Mouse (Mus musculus): ENCODE data around the gene Clp1. TPM values are rescaled to one million over a fixed set of nuclear protein-coding genes. Genes with fewer than 3 reads are reported as not detected.

Gene Clp1
- total and polyA plus RNA-seq, 3 experiments: 27.1 to 29.8 TPM; not detected in 1

- Histone ChIP-seq H3K79me2 (ENCODE audit: control insufficient read depth, insufficient read depth, low read length, poor library complexity) (no peaks in the 10 kb centered on the region), H3K4me3 (ENCODE audit: control insufficient read depth in 1 of 2, insufficient read depth in 1 of 2, low read depth in 2 of 2, low read length in 2 of 2) (no peak overlapping the region), H3K4me1 (ENCODE audit: control insufficient read depth in 1 of 2, insufficient read depth in 2 of 2, low read length in 2 of 2) (peaks cover 0 to 10% of the 10 kb centered on the region in 2 experiments; a peak in 1 of 4 replicates), H3K9me3 (replicated peaks; ENCODE audit: insufficient read depth, low read length) (no peaks in the 10 kb centered on the region), H3K9ac (ENCODE audit: control insufficient read depth, low read depth, low read length, poor library complexity, severe bottlenecking) (no peak overlapping the region), H3K27ac (ENCODE audit: control insufficient read depth, low read depth, low read length) (no peak overlapping the region), H3K36me3 (ENCODE audit: control insufficient read depth in 1 of 2, insufficient read depth in 2 of 2, low read length in 2 of 2) (no peaks in the 10 kb centered on the region), H3K27me3 (ENCODE audit: control insufficient read depth in 1 of 2, insufficient read depth in 2 of 2, low read length in 2 of 2) (no peaks in the 10 kb centered on the region)
- no peak for TF ChIP-seq ZNF384 (IDR thresholded peaks at IDR 0.05; ENCODE audit: low read depth, low read length)
- TF ChIP-seq RAD21 (IDR thresholded peaks at IDR 0.05; ENCODE audit: low read depth, low read length): no peak
- no peak for TF ChIP-seq HCFC1 (IDR thresholded peaks at IDR 0.05; ENCODE audit: low read depth, low read length)
- TF ChIP-seq USF2 (IDR thresholded peaks at IDR 0.05; ENCODE audit: borderline replicate concordance in 1 of 2, insufficient read depth in 1 of 2, low read depth in 1 of 2, low read length in 2 of 2): no peak
- TF ChIP-seq TBP (IDR thresholded peaks at IDR 0.05; ENCODE audit: low read depth, low read length): no peak
- TF ChIP-seq MXI1 (IDR thresholded peaks at IDR 0.05; ENCODE audit: low read depth, low read length): no peak
- no peak for TF ChIP-seq USF1 (IDR thresholded peaks at IDR 0.05; ENCODE audit: low read depth, low read length)
- no peak for TF ChIP-seq GATA1 (IDR thresholded peaks at IDR 0.05; ENCODE audit: low read depth, low read length)
- no peak for TF ChIP-seq NELFE (IDR thresholded peaks at IDR 0.05; ENCODE audit: low read depth, low read length)
- no peak for TF ChIP-seq CTCF (IDR thresholded peaks at IDR 0.05 in 2 of 3, conservative IDR thresholded peaks at IDR 0.05 in 1 of 3; ENCODE audit: control insufficient read depth in 1 of 3, insufficient read depth in 1 of 3, low read depth in 2 of 3, low read length in 3 of 3, poor library complexity in 1 of 3, severe bottlenecking in 1 of 3)
- TF ChIP-seq BHLHE40 (IDR thresholded peaks at IDR 0.05; ENCODE audit: borderline replicate concordance, low read depth, low read length): no peak
- no peak for TF ChIP-seq MAX (IDR thresholded peaks at IDR 0.05; ENCODE audit: low read length)
- no peak for TF ChIP-seq RCOR1 (IDR thresholded peaks at IDR 0.05; ENCODE audit: low read depth, low read length)
- TF ChIP-seq JUND (IDR thresholded peaks at IDR 0.05; ENCODE audit: low read depth, low read length): no peak
- no peak for TF ChIP-seq POLR2AphosphoS5 (IDR thresholded peaks at IDR 0.05; ENCODE audit: borderline replicate concordance, low read depth, low read length)
- TF ChIP-seq ZKSCAN1 (IDR thresholded peaks at IDR 0.05; ENCODE audit: low read depth, low read length): no peak
- TF ChIP-seq TAL1 (IDR thresholded peaks at IDR 0.05; ENCODE audit: low read length): no peak
- TF ChIP-seq EP300 (IDR thresholded peaks at IDR 0.05; ENCODE audit: low read depth in 1 of 2, low read length in 2 of 2): no peak
- DNase-seq (ENCODE audit: low read depth, low spot score): no peak
Measured at GRCm38 (mm10) chr2:84736312-84737161, 9.4 kb upstream of the Clp1 start.

DNA sequence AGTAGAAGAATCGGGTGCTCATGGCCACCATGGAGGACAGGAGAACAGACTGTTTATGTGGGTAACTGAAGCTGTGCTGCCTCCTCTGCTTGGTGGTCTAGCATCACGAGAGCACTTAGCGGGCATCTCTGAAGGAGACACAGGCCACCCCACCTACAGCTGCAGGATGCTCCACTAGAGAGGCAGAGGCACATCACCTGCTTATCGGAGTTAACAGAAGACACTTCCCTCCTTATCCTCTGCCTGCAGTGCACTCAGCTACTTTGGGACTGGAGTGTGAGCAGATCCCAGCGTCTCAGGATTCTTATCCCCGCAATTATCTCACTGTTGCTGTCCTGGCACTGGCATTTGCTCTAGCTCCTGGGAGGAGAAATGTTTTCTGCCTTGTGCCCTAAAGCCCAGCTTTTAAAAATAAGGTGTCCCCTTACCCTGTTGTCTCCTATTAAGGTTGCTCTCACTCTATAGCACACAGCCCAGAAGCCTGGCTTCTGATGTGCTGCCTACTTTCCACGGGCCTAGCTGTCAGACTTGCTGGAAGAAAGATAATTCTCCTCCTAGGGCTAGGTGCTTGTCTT is 8.3 kb upstream of the Clp1 start:
- Histone ChIP-seq H3K4me3 (ENCODE audit: control insufficient read depth in 1 of 2, insufficient read depth in 1 of 2, low read depth in 2 of 2, low read length in 2 of 2) (no peak overlapping the region), H3K27ac (ENCODE audit: control insufficient read depth, low read depth, low read length) (no peak overlapping the region), H3K27me3 (ENCODE audit: control insufficient read depth in 1 of 2, insufficient read depth in 2 of 2, low read length in 2 of 2) (no peaks in the 10 kb centered on the region), H3K4me1 (ENCODE audit: control insufficient read depth in 1 of 2, insufficient read depth in 2 of 2, low read length in 2 of 2) (peaks cover 0 to 10% of the 10 kb centered on the region in 2 experiments; a peak in 1 of 4 replicates), H3K9me3 (replicated peaks; ENCODE audit: insufficient read depth, low read length) (no peaks in the 10 kb centered on the region), H3K79me2 (ENCODE audit: control insufficient read depth, insufficient read depth, low read length, poor library complexity) (no peaks in the 10 kb centered on the region), H3K36me3 (ENCODE audit: control insufficient read depth in 1 of 2, insufficient read depth in 2 of 2, low read length in 2 of 2) (no peaks in the 10 kb centered on the region), H3K9ac (ENCODE audit: control insufficient read depth, low read depth, low read length, poor library complexity, severe bottlenecking) (no peak overlapping the region)
- no peak for TF ChIP-seq GABPA (IDR thresholded peaks at IDR 0.05; ENCODE audit: low read depth, low read length)
- TF ChIP-seq BHLHE40 (IDR thresholded peaks at IDR 0.05; ENCODE audit: borderline replicate concordance, low read depth, low read length): 0 out of 2 replicates have a peak, but pooled peaks have one; percentile 12
- no peak for TF ChIP-seq POLR2A (IDR thresholded peaks at IDR 0.05; ENCODE audit: control insufficient read depth in 1 of 2, insufficient read depth in 1 of 2, low read depth in 1 of 2, low read length in 2 of 2, poor library complexity in 1 of 2)
- peak; percentile 92 for TF ChIP-seq TCF12 (IDR thresholded peaks at IDR 0.05; ENCODE audit: low read depth, low read length)
- no peak for TF ChIP-seq POLR2AphosphoS2 (IDR thresholded peaks at IDR 0.05; ENCODE audit: low read length)
- peak; percentile 93 for TF ChIP-seq TAL1 (IDR thresholded peaks at IDR 0.05; ENCODE audit: low read length)
- no peak for TF ChIP-seq CHD2 (IDR thresholded peaks at IDR 0.05; ENCODE audit: low read length)
- 0 out of 2 replicates have a peak, but pooled peaks have one; percentile 16 for TF ChIP-seq SIN3A (IDR thresholded peaks at IDR 0.05; ENCODE audit: low read length)
- TF ChIP-seq RCOR1 (IDR thresholded peaks at IDR 0.05; ENCODE audit: low read depth, low read length): peak; percentile 35; the same call in 1 of the 2 replicates
- no peak for TF ChIP-seq MAFK (IDR thresholded peaks at IDR 0.05; ENCODE audit: borderline replicate concordance, low read depth, low read length)
- peak; percentile 81 for TF ChIP-seq GATA1 (IDR thresholded peaks at IDR 0.05; ENCODE audit: low read depth, low read length)
- no peak for TF ChIP-seq E2F4 (IDR thresholded peaks at IDR 0.05; ENCODE audit: borderline replicate concordance, low read depth, low read length)
- peak; percentile 61 to 83 for TF ChIP-seq EP300 (IDR thresholded peaks at IDR 0.05; ENCODE audit: low read depth in 1 of 2, low read length in 2 of 2)
- no peak for TF ChIP-seq ELF1 (IDR thresholded peaks at IDR 0.05; ENCODE audit: low read depth, low read length)
- DNase-seq (ENCODE audit: low read depth, low spot score): peak; percentile 61
